Mouse (Mus musculus) thymus, adult 2 months (tissue): ENCODE results near the gene Gatb.

Experiments
- CTCF ChIP-seq: fragments of 200-500 bp; IDR thresholded peaks from 2 replicates; pipeline ENCODE4 v1.5.1; 2012; ENCODE audit warnings: mild to moderate bottlenecking, control low read depth, low read length, moderate library complexity, borderline replicate concordance; ENCODE audit not compliant: control insufficient read depth, poor library complexity, insufficient read depth; ENCODE audit errors: extremely low read depth
- POLR2A ChIP-seq: fragments of 200-500 bp; IDR thresholded peaks from 2 replicates; pipeline ENCODE4 v1.6.1; 2012; ENCODE audit warnings: mild to moderate bottlenecking, low read length, control low read depth, moderate library complexity; ENCODE audit not compliant: control insufficient read depth, poor library complexity, insufficient read depth; ENCODE audit errors: extremely low read depth

DNA sequence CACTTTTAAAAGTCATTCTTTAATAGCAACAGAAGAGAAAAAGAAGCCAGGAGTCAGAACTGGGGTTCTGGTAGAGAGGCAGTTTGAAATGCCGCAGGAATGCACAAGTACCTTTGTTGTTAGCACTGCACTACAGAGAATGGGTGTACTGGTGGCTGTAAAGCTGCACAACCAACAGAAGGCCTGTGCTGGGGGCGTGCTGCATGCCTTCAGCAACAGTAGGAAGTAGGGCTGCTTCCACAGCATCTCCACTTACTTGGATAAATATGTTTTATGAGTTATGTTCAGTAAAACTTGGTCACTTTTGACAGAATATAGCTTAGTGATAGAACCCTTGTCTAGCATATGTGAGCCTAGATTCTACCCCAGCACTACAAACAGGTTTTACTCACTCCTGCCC, 33.8 kb downstream of the Gatb start:
- TF ChIP-seq CTCF (no peak), POLR2A (no peak)
